Mouse (Mus musculus): ENCODE results near the gene Olfr547. TPM values are rescaled to one million over a fixed set of nuclear protein-coding genes. Genes with fewer than 3 reads are reported as not detected.

The Olfr547 gene
- polyA plus RNA-seq, 1 experiment from 2014 or later, result not detected

DNA sequence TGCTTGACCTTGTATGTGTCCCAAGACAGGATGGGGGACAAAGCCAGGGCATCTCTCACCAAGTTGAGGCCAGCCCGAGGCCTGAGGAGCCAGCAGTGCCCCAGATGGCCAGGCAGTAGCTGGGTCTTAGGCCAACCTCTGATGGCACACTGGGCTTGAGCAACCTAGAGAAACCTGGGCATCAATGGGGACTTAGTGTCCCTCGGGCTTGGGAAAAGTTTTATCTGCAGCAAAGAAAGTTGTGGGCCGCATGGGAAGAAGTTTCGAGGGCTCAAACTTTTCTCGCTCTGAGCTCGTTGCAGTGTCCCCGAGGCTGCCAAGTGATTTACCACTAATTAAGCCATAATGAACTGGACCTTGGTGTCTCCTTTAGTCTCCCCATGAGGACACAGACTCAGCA, 24.8 kb upstream of the Olfr547 start:
- Histone ChIP-seq H3K4me2 (ENCODE audit: low read length) (no peak overlapping the region), H3K27ac (ENCODE audit: low read length) (no peak overlapping the region), H3K4me3 (replicated peaks; ENCODE audit: low read length) (no peak overlapping the region), H3K27me3 (replicated peaks; ENCODE audit: control insufficient read depth, insufficient read depth, low read length) (peaks cover 3% of the 10 kb centered on the region; the same call in 1 of the 2 replicates), H3K4me1 (replicated peaks; ENCODE audit: control insufficient read depth, insufficient read depth, low read length) (peaks cover 8% of the 10 kb centered on the region), H3K9me3 (ENCODE audit: control insufficient read depth, low read length) (no peaks in the 10 kb centered on the region), H3K36me3 (ENCODE audit: control insufficient read depth, insufficient read depth) (no peaks in the 10 kb centered on the region), H3K9ac (replicated peaks; ENCODE audit: low read depth, low read length) (no peak overlapping the region)
- 66% methylated on average over 7 of the region's 7 CpGs for WGBS
- ATAC-seq, result no peak

DNA sequence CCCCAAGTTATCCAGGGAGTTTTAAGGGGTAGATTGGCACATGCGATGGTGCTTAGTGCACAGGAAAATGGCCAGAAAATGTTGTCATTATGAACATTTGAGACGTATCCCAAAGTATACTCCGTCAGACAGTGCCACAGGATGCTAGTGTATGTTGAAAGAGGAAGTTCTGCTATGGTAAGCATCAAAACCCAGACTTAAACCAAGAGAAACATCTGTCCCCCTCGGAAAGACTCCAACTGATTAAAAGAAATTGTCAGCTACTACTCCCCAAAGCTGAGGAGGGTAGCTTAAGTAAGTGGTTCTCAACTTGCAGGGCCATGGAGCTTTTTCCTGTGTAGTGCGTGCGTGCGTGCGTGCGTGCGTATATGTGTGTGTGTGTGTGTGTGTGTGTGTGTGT, 22.6 kb upstream of the Olfr547 start:
- WGBS, result 92% methylated on average over 10 of the region's 10 CpGs
- no peak overlapping the region for H3K4me3 ChIP-seq (replicated peaks; ENCODE audit: low read length)

DNA sequence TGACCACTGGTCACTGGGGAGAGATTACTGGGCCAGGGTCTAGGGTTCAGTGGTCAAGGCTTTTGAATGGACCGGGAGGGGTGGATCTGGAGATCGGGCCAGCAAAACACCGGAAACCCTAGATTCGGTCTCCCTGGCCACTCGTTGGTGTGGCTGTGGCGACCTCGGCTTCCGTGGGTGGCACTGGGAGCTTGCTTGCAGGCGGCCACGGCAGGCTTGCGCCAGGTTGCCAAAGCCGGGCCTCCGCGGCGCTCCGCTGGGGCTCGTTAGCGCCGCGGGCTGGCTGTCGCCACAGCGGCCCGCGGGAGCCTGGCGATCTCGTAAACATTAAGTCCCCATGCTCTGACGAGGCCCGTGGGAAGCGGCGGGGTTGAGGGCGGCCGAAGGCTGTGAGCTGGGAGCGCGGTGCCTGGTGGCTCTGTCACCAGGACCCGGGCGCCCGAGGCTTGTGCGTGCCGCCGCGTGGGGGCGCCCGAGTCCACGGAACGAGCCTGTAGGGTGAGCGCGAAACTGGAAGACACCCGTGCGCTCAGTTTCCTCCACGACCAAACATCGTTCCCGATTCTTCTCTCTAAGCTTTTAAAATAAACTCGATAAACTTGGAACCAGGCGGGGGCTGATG, 21.6 kb upstream of the Olfr547 start:
- peak; percentile 96 for ATAC-seq
- Histone ChIP-seq H3K4me2 (ENCODE audit: low read length) (peak overlapping the region; percentile 88), H3K4me1 (replicated peaks; ENCODE audit: control insufficient read depth, insufficient read depth, low read length) (peaks cover 16% of the 10 kb centered on the region), H3K9me3 (ENCODE audit: control insufficient read depth, low read length) (no peaks in the 10 kb centered on the region), H3K4me3 (replicated peaks; ENCODE audit: low read length) (peak overlapping the region; percentile 57), H3K27ac (ENCODE audit: low read length) (no peak overlapping the region), H3K27me3 (replicated peaks; ENCODE audit: control insufficient read depth, insufficient read depth, low read length) (peaks cover 3% of the 10 kb centered on the region; the same call in 1 of the 2 replicates), H3K9ac (replicated peaks; ENCODE audit: low read depth, low read length) (peak overlapping the region; percentile 76), H3K36me3 (ENCODE audit: control insufficient read depth, insufficient read depth) (no peaks in the 10 kb centered on the region)
- WGBS, result under 1% methylated on average over 54 of the region's 54 CpGs

More for the DNA sequence above, 22.6 kb upstream of the Olfr547 start:
- Histone ChIP-seq H3K4me2 (ENCODE audit: low read length) (no peak overlapping the region), H3K27me3 (replicated peaks; ENCODE audit: control insufficient read depth, insufficient read depth, low read length) (peaks cover 3% of the 10 kb centered on the region; the same call in 1 of the 2 replicates), H3K4me1 (replicated peaks; ENCODE audit: control insufficient read depth, insufficient read depth, low read length) (peaks cover 14% of the 10 kb centered on the region), H3K9me3 (ENCODE audit: control insufficient read depth, low read length) (no peaks in the 10 kb centered on the region), H3K27ac (ENCODE audit: low read length) (no peak overlapping the region), H3K36me3 (ENCODE audit: control insufficient read depth, insufficient read depth) (no peaks in the 10 kb centered on the region), H3K9ac (replicated peaks; ENCODE audit: low read depth, low read length) (no peak overlapping the region)
- ATAC-seq, result no peak

DNA sequence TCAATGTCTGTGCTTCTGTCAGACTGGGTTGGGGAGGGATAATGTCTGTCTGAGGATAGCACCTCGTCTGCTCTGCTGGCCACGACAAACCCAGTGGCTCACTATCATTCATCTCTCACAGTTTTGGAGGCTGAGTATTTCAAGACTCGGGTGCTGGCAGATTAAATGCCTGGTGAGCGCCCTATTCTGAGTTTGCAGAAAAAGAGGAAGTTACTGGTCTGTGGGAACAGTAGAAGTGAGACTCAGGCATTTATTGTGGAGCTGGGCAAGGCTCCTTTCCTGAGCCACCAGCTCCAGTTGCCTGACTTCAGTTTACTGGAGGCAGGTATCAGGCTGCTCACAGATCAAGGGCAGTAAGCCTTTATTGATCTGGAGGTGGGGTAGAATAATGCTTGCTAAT, 20.4 kb upstream of the Olfr547 start:
- no peak overlapping the region for H3K27ac ChIP-seq (ENCODE audit: low read length)
- H3K9me3 ChIP-seq (ENCODE audit: control insufficient read depth, low read length), result no peaks in the 10 kb centered on the region
- ATAC-seq, result no peak
- WGBS, result 79% methylated on average over 4 of the region's 4 CpGs
- H3K4me1 ChIP-seq (replicated peaks; ENCODE audit: control insufficient read depth, insufficient read depth, low read length), result peaks cover 16% of the 10 kb centered on the region
- no peak overlapping the region for H3K4me2 ChIP-seq (ENCODE audit: low read length)
- no peaks in the 10 kb centered on the region for H3K36me3 ChIP-seq (ENCODE audit: control insufficient read depth, insufficient read depth)
- H3K4me3 ChIP-seq (replicated peaks; ENCODE audit: low read length), result no peak overlapping the region
- no peak overlapping the region for H3K9ac ChIP-seq (replicated peaks; ENCODE audit: low read depth, low read length)
- H3K27me3 ChIP-seq (replicated peaks; ENCODE audit: control insufficient read depth, insufficient read depth, low read length), result peaks cover 3% of the 10 kb centered on the region; the same call in 1 of the 2 replicates

DNA sequence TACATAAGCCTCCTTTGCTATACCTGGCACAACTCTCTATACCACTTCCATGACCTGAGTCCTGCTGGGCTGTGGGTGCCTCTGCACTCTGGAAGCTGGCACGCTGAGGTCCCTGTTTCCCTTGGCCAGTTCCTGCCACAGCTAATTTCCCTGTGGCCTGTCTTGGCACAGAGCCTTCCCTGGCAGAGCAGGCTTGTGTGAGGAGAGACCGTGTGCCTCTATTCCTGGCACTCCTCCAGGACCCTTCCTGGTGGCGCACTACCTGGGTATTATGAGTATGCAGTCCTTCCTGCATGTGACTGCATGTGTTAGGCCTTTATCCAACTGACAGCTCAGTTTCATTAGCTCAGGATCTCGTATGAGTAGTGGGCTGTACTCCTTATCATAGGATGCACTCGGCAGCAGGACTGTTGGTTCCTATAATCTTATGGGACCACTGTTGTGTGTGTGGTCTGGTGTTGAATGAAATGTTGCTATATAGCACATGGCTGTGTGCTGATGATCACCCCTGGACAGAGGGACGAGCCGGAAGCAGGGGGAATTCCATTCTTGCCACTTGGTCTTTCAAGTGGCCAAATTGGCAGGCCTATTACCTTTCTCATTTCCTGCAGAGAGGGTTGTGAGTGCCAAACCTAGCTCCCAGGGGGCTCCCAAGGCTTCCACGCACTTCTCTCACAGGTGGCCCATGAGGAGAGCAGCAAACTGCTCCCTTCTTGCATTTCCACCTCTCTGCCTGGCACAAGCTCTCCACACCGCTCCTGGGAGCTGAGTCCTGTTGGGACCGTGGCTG, 18.1 kb upstream of the Olfr547 start:
- ATAC-seq, result 0 out of 2 replicates have a peak, but pooled peaks have one; percentile 3
- 40% methylated on average over 10 of the region's 10 CpGs for WGBS
- peaks cover 16% of the 10 kb centered on the region for H3K4me1 ChIP-seq (replicated peaks; ENCODE audit: control insufficient read depth, insufficient read depth, low read length)
- H3K27me3 ChIP-seq (replicated peaks; ENCODE audit: control insufficient read depth, insufficient read depth, low read length), result peaks cover 3% of the 10 kb centered on the region; the same call in 1 of the 2 replicates
- no peaks in the 10 kb centered on the region for H3K36me3 ChIP-seq (ENCODE audit: control insufficient read depth, insufficient read depth)
- H3K9ac ChIP-seq (replicated peaks; ENCODE audit: low read depth, low read length), result no peak overlapping the region
- H3K27ac ChIP-seq (ENCODE audit: low read length), result no peak overlapping the region
- no peak overlapping the region for H3K4me2 ChIP-seq (ENCODE audit: low read length)
- no peak overlapping the region for H3K4me3 ChIP-seq (replicated peaks; ENCODE audit: low read length)
- H3K9me3 ChIP-seq (ENCODE audit: control insufficient read depth, low read length), result no peaks in the 10 kb centered on the region

DNA sequence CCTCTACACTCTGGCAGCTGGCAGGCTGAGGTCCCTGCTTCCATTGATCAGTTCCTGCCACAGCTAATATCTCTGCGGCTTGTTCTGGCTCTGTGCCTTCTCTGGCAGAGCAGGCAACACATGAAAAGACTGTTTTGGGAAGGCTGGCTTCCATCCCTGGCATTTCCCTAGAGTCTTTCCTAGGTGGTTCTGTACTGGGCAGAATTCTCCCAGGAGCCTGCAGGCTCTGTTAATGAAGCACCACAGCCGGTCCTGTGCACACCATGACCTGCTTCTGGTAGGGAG, 17.6 kb upstream of the Olfr547 start:
- no peak overlapping the region for H3K4me2 ChIP-seq (ENCODE audit: low read length)
- no peak overlapping the region for H3K9ac ChIP-seq (replicated peaks; ENCODE audit: low read depth, low read length)
- peak; percentile 34; the same call in 1 of the 2 replicates for ATAC-seq
- H3K36me3 ChIP-seq (ENCODE audit: control insufficient read depth, insufficient read depth), result no peaks in the 10 kb centered on the region
- H3K27me3 ChIP-seq (replicated peaks; ENCODE audit: control insufficient read depth, insufficient read depth, low read length), result no peaks in the 10 kb centered on the region; the same call in 1 of the 2 replicates
- H3K4me1 ChIP-seq (replicated peaks; ENCODE audit: control insufficient read depth, insufficient read depth, low read length), result peaks cover 16% of the 10 kb centered on the region
- no peaks in the 10 kb centered on the region for H3K9me3 ChIP-seq (ENCODE audit: control insufficient read depth, low read length)
- no peak overlapping the region for H3K4me3 ChIP-seq (replicated peaks; ENCODE audit: low read length)
- 36% methylated on average over 2 of the region's 2 CpGs for WGBS
- no peak overlapping the region for H3K27ac ChIP-seq (ENCODE audit: low read length)

DNA sequence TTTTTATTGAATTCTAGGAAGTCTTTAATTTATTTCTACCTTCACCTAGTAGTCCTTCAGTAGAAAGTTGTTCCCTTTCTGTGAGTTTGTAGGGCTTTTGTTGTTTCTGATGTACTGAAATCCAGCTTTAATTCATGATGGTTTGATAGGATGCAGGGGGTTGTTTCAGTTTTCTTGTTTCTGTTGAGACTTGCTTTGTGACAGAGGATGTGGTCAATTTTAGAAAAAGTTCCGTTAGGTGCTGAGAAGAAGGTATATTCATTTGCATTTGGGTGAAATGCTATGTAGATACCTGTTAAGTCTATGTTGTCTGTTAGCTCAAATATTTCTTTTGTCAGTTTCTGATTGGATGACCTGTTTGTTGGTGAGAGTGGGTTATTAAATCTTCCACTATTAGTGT, 5.5 kb upstream of the Olfr547 start:
- H3K27me3 ChIP-seq (replicated peaks; ENCODE audit: control insufficient read depth, insufficient read depth, low read length), result no peaks in the 10 kb centered on the region
- no peaks in the 10 kb centered on the region for H3K9me3 ChIP-seq (ENCODE audit: control insufficient read depth, low read length)
- H3K27ac ChIP-seq (ENCODE audit: low read length), result no peak overlapping the region
- WGBS, result 84% methylated on average over 1 of the region's 1 CpGs
- no peak for ATAC-seq
- H3K9ac ChIP-seq (replicated peaks; ENCODE audit: low read depth, low read length), result no peak overlapping the region
- H3K36me3 ChIP-seq (ENCODE audit: control insufficient read depth, insufficient read depth), result no peaks in the 10 kb centered on the region
- no peaks in the 10 kb centered on the region for H3K4me1 ChIP-seq (replicated peaks; ENCODE audit: control insufficient read depth, insufficient read depth, low read length)
- no peak overlapping the region for H3K4me2 ChIP-seq (ENCODE audit: low read length)
- H3K4me3 ChIP-seq (replicated peaks; ENCODE audit: low read length), result no peak overlapping the region

DNA sequence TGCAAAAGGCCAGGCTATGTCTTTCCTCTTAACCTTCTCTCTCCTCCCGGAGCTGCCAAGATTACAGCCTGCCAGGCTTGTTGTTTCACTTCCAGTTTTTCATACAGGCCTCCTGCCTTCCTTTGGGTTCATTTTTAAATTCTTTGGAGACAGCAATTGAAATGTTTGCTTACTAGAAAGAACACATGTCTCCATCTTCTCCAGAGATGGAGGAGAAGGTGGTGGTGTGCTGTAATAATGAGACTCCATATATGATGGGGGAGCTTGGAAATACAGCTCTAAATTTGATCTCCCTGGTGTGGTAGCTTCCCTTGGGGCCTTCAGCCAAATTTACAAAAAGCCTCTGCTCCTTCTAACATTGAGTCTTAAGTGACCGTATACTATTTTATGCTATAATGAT, 6.0 kb downstream of the Olfr547 start, which contains the start of gene Olfr548-ps1:
Gene Olfr548-ps1 (plus strand): TSS at position 301 of the 400 bp plus-strand sequence.
- no peak within 1 kb of the TSS for H3K4me3 ChIP-seq (replicated peaks; ENCODE audit: low read length)
- H3K4me2 ChIP-seq (ENCODE audit: low read length), result no peak within 1 kb of the TSS
- no peak within 1 kb of the TSS for H3K27ac ChIP-seq (ENCODE audit: low read length)
- no peak within 1 kb of the TSS for H3K9ac ChIP-seq (replicated peaks; ENCODE audit: low read depth, low read length)
- ATAC-seq, result no peak
- no peaks in the 10 kb centered on the region for H3K27me3 ChIP-seq (replicated peaks; ENCODE audit: control insufficient read depth, insufficient read depth, low read length)
- no peaks in the 10 kb centered on the region for H3K4me1 ChIP-seq (replicated peaks; ENCODE audit: control insufficient read depth, insufficient read depth, low read length)
- WGBS, result 90% methylated on average over 2 of the region's 2 CpGs
- H3K9me3 ChIP-seq (ENCODE audit: control insufficient read depth, low read length), result no peaks in the 10 kb centered on the region
- H3K36me3 ChIP-seq (ENCODE audit: control insufficient read depth, insufficient read depth), result no peaks in the 10 kb centered on the region

DNA sequence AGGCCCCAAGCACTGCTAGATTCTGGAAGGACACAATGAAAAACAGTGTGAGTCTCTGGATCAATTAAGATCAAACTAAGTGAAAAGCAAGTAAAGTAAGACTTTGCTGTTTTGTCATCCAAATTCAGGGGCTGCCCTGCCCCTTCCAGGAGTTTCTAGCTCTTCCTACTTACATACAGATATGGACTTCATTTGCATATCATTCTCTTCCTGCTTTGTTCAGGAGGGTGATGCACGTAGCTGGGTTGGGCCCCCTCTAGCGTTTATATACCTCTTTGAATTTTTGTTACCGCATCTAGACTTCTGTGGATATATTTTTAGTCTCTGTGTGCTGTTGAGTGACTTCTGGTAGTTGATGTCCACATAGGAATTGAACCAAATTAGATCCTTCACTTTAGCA, 6.7 kb downstream of the Olfr547 start:
- Histone ChIP-seq H3K9me3 (ENCODE audit: control insufficient read depth, low read length) (no peaks in the 10 kb centered on the region), H3K27ac (ENCODE audit: low read length) (no peak overlapping the region), H3K9ac (replicated peaks; ENCODE audit: low read depth, low read length) (no peak overlapping the region), H3K4me3 (replicated peaks; ENCODE audit: low read length) (no peak overlapping the region), H3K4me2 (ENCODE audit: low read length) (no peak overlapping the region), H3K27me3 (replicated peaks; ENCODE audit: control insufficient read depth, insufficient read depth, low read length) (no peaks in the 10 kb centered on the region), H3K36me3 (ENCODE audit: control insufficient read depth, insufficient read depth) (no peaks in the 10 kb centered on the region), H3K4me1 (replicated peaks; ENCODE audit: control insufficient read depth, insufficient read depth, low read length) (no peaks in the 10 kb centered on the region)
- ATAC-seq, result no peak
- 67% methylated on average over 3 of the region's 3 CpGs for WGBS

Measured in forebrain, embryonic 16.5 days (tissue).